Mouse (Mus musculus): ENCODE data around the gene Gimap3.

- TF ChIP-seq EP300 (IDR thresholded peaks at IDR 0.05; ENCODE audit: low read depth) (no peak), CTCF (IDR thresholded peaks at IDR 0.05; ENCODE audit: low read depth) (no peak)
Measured at GRCm38 (mm10) chr6:48784406-48784805, 13.8 kb upstream of the Gimap3 start.
